Mouse (Mus musculus): ENCODE measurements around the gene Zfp941.

GRCm38 (mm10) chr7:140839556-140839955 lies 17.6 kb upstream of the Zfp941 start:
- TF ChIP-seq CTCF (IDR thresholded peaks at IDR 0.05; ENCODE audit: extremely low read depth, insufficient read length, insufficient replicate concordance, low read depth, low read length) (no peak), POLR2A (IDR thresholded peaks at IDR 0.05; ENCODE audit: low read depth, low read length) (no peak)
